In genomic region chr10:59777246-59777645, GRCm38 (mm10) we compare ENCODE assay signal across 11 mouse cellular contexts.
DNase-seq lines count a peak whose midpoint lies in the region; ATAC-seq and TF ChIP-seq lines count a peak whose summit lies in the region.
"Had no signal": no experiment of that assay in that cellular context is flagged by ENCODE, and none has a peak within 500 bp of the region (broad histone marks: within the 10 kb centered on the region; RNA-seq: fewer than 3 reads in every experiment).

No protein-coding gene starts in this region.

- TF ChIP-seq EP300 in stomach, postnatal 0 days (optimal IDR thresholded peaks at IDR 0.05) = no peak

- H3K9ac ChIP-seq in forebrain, embryonic 14.5 days (ENCODE audit: low read length) = no peak overlapping the region
- H3K9ac ChIP-seq in midbrain, embryonic 15.5 days = no peak overlapping the region
- no peak overlapping the region for H3K9ac ChIP-seq in liver, embryonic 13.5 days
- H3K9ac ChIP-seq in stomach, postnatal 0 days (ENCODE audit: low read length) = no peak overlapping the region

- H3K36me3 ChIP-seq in forebrain, embryonic 10.5 days (replicated peaks) = peaks cover 16% of the 10 kb centered on the region
- 0 out of 2 replicates have a peak, but pooled peaks cover 3% of the 10 kb centered on the region for H3K36me3 ChIP-seq in forebrain, embryonic 14.5 days (ENCODE audit: control insufficient read depth, insufficient read depth, low read length)
- H3K36me3 ChIP-seq in midbrain, embryonic 10.5 days = 0 out of 2 replicates have a peak, but pooled peaks cover 6% of the 10 kb centered on the region
- no peaks in the 10 kb centered on the region for H3K36me3 ChIP-seq in midbrain, embryonic 15.5 days (replicated peaks)
- H3K36me3 ChIP-seq in liver, embryonic 13.5 days = 0 out of 2 replicates have a peak, but pooled peaks cover 4% of the 10 kb centered on the region
- H3K36me3 ChIP-seq in stomach, postnatal 0 days (ENCODE audit: control insufficient read depth, insufficient read depth, low read length) = no peaks in the 10 kb centered on the region

- TF ChIP-seq CTCF in stomach, postnatal 0 days (IDR thresholded peaks at IDR 0.05; ENCODE audit: low read depth) = no peak

- peak overlapping the region; percentile 6; the same call in 1 of the 2 replicates for H3K27ac ChIP-seq in forebrain, embryonic 10.5 days
- H3K27ac ChIP-seq in forebrain, embryonic 14.5 days (ENCODE audit: low read depth, low read length) = no peak overlapping the region
- H3K27ac ChIP-seq in midbrain, embryonic 10.5 days (replicated peaks) = peak overlapping the region; percentile 4; the same call in 1 of the 2 replicates
- no peak overlapping the region for H3K27ac ChIP-seq in midbrain, embryonic 15.5 days
- H3K27ac ChIP-seq in liver, embryonic 13.5 days = peak overlapping the region; percentile 59
- H3K27ac ChIP-seq in stomach, postnatal 0 days (replicated peaks) = no peak overlapping the region

- WGBS in forebrain, embryonic 10.5 days = 86% methylated on average over 3 of the region's 3 CpGs
- 80% methylated on average over 3 of the region's 3 CpGs for WGBS in forebrain, embryonic 14.5 days
- 92% methylated on average over 3 of the region's 3 CpGs for WGBS in midbrain, embryonic 10.5 days
- 86% methylated on average over 3 of the region's 3 CpGs for WGBS in midbrain, embryonic 15.5 days
- 64% methylated on average over 3 of the region's 3 CpGs for WGBS in liver, embryonic 13.5 days (ENCODE audit: insufficient replicate concordance)
- 37% methylated on average over 3 of the region's 3 CpGs for WGBS in stomach, postnatal 0 days

- peaks cover 41% of the 10 kb centered on the region for H3K4me1 ChIP-seq in forebrain, embryonic 10.5 days
- H3K4me1 ChIP-seq in forebrain, embryonic 14.5 days (ENCODE audit: control insufficient read depth, insufficient read depth, low read length) = peaks cover 6% of the 10 kb centered on the region; the same call in 1 of the 2 replicates
- H3K4me1 ChIP-seq in midbrain, embryonic 10.5 days = peaks cover 56% of the 10 kb centered on the region
- peaks cover 28% of the 10 kb centered on the region for H3K4me1 ChIP-seq in midbrain, embryonic 15.5 days
- peaks cover 10% of the 10 kb centered on the region; the same call in 1 of the 2 replicates for H3K4me1 ChIP-seq in liver, embryonic 13.5 days (replicated peaks)
- H3K4me1 ChIP-seq in stomach, postnatal 0 days (replicated peaks; ENCODE audit: control insufficient read depth, insufficient read depth) = no peaks in the 10 kb centered on the region

- H3K27me3 ChIP-seq in forebrain, embryonic 10.5 days (ENCODE audit: poor library complexity, severe bottlenecking) = no peaks in the 10 kb centered on the region
- no peaks in the 10 kb centered on the region for H3K27me3 ChIP-seq in forebrain, embryonic 14.5 days (replicated peaks; ENCODE audit: control insufficient read depth, insufficient read depth, low read length)
- no peaks in the 10 kb centered on the region for H3K27me3 ChIP-seq in midbrain, embryonic 10.5 days (ENCODE audit: low read depth, poor library complexity, severe bottlenecking)
- no peaks in the 10 kb centered on the region for H3K27me3 ChIP-seq in midbrain, embryonic 15.5 days (replicated peaks)
- no peaks in the 10 kb centered on the region for H3K27me3 ChIP-seq in liver, embryonic 13.5 days
- no peaks in the 10 kb centered on the region for H3K27me3 ChIP-seq in stomach, postnatal 0 days (ENCODE audit: control insufficient read depth, insufficient read depth, low read length)
- H3K27me3 ChIP-seq: megakaryocyte, embryonic 14.5 days had no signal

- no peak overlapping the region for H3K4me3 ChIP-seq in forebrain, embryonic 10.5 days
- H3K4me3 ChIP-seq in forebrain, embryonic 14.5 days (ENCODE audit: low read depth, low read length) = no peak overlapping the region
- no peak overlapping the region for H3K4me3 ChIP-seq in midbrain, embryonic 10.5 days
- no peak overlapping the region for H3K4me3 ChIP-seq in midbrain, embryonic 15.5 days
- H3K4me3 ChIP-seq in liver, embryonic 13.5 days (replicated peaks) = no peak overlapping the region
- H3K4me3 ChIP-seq in stomach, postnatal 0 days (ENCODE audit: low read depth, low read length) = no peak overlapping the region
- H3K4me3 ChIP-seq: megakaryocyte, embryonic 14.5 days had no signal

- no peak for ATAC-seq in forebrain, embryonic 14.5 days
- ATAC-seq in midbrain, embryonic 15.5 days (replicated peaks) = no peak
- ATAC-seq in liver, embryonic 13.5 days (ENCODE audit: low read depth) = peak; percentile 82
- ATAC-seq in stomach, postnatal 0 days (ENCODE audit: low FRiP score, low TSS enrichment) = peak; percentile 94

- no peak overlapping the region for H3K4me2 ChIP-seq in forebrain, embryonic 14.5 days (ENCODE audit: low read length)
- H3K4me2 ChIP-seq in midbrain, embryonic 15.5 days = no peak overlapping the region
- H3K4me2 ChIP-seq in liver, embryonic 13.5 days = no peak overlapping the region
- H3K4me2 ChIP-seq in stomach, postnatal 0 days (replicated peaks; ENCODE audit: low read depth) = no peak overlapping the region

- DNase-seq in forebrain, embryonic 10.5 days (ENCODE audit: extremely low spot score, low spot score) = no peak
- no peak for DNase-seq in forebrain, embryonic 14.5 days (ENCODE audit: low spot score)
- DNase-seq in midbrain, embryonic 10.5 days (ENCODE audit: low spot score) = no peak
- no peak for DNase-seq in liver, embryonic 13.5 days
- DNase-seq in stomach, postnatal 0 days (ENCODE audit: low spot score) = peak; percentile 50
- no peak for DNase-seq in cerebellum, postnatal 10 days
- DNase-seq in kidney, postnatal 4 days = no peak
- DNase-seq: B cell, adult 2 months; kidney, adult 11 months had no signal

- no peaks in the 10 kb centered on the region for H3K9me3 ChIP-seq in forebrain, embryonic 10.5 days
- no peaks in the 10 kb centered on the region for H3K9me3 ChIP-seq in forebrain, embryonic 14.5 days (replicated peaks; ENCODE audit: control insufficient read depth, low read length)
- no peaks in the 10 kb centered on the region for H3K9me3 ChIP-seq in midbrain, embryonic 10.5 days (replicated peaks)
- H3K9me3 ChIP-seq in midbrain, embryonic 15.5 days = no peaks in the 10 kb centered on the region
- H3K9me3 ChIP-seq in liver, embryonic 13.5 days (replicated peaks) = no peaks in the 10 kb centered on the region
- no peaks in the 10 kb centered on the region for H3K9me3 ChIP-seq in stomach, postnatal 0 days (ENCODE audit: control insufficient read depth, low read length)
- H3K9me3 ChIP-seq: megakaryocyte, embryonic 14.5 days had no signal

Comparison
In these comparisons a context has a peak if more than half of its experiments do, and no peak if none do; other contexts are left out.
1. H3K27ac ChIP-seq: peak in forebrain, embryonic 10.5 days (single experiment), midbrain, embryonic 10.5 days (single experiment) and liver, embryonic 13.5 days (single experiment); none in forebrain, embryonic 14.5 days (single experiment), midbrain, embryonic 15.5 days (single experiment) and stomach, postnatal 0 days (single experiment).
2. ATAC-seq: peak in liver, embryonic 13.5 days (single experiment) and stomach, postnatal 0 days (single experiment); none in forebrain, embryonic 14.5 days (single experiment) and midbrain, embryonic 15.5 days (single experiment).